Mouse (Mus musculus) CH12.LX (cell line): Measurements from ENCODE around the gene Lmnb2. TPM values are rescaled to one million over a fixed set of nuclear protein-coding genes. Genes with fewer than 3 reads are reported as not detected.

Experiments
- DNase-seq: peaks from one replicate; pipeline ENCODE4 v3.0.0-alpha.2; 2013; ENCODE audit errors: extremely low read depth
- H3K27ac ChIP-seq: 2 replicates; pipeline ENCODE4 v1.5.1; 2012; ENCODE audit warnings: low read depth, mild to moderate bottlenecking, control low read depth, moderate library complexity; ENCODE audit not compliant: insufficient read depth
- H3K27me3 ChIP-seq: replicated peaks from 2 replicates; pipeline ENCODE3; 2012; ENCODE audit warnings: inconsistent platforms
- H3K36me3 ChIP-seq, 2 experiments: replicated peaks in 1 of 2; 2 replicates each; pipeline versions ENCODE3 to v1.6.1; 2012; ENCODE audit warnings: inconsistent platforms in 1 of 2, low read length in 1 of 2, mild to moderate bottlenecking in 1 of 2, mixed read lengths in 1 of 2, moderate library complexity in 1 of 2; ENCODE audit not compliant: control insufficient read depth in 1 of 2, insufficient read depth in 1 of 2
- H3K4me1 ChIP-seq, 2 experiments: 2 replicates each; pipeline ENCODE4 v1.6.1; 2012; ENCODE audit warnings: inconsistent platforms in 1 of 2, moderate library complexity in 1 of 2; ENCODE audit not compliant: insufficient read depth in 2 of 2, control insufficient read depth in 1 of 2
- H3K4me2 ChIP-seq: 2 replicates; pipeline ENCODE4 v1.6.1; 2012; ENCODE audit warnings: low read depth, mild to moderate bottlenecking, control low read depth; ENCODE audit not compliant: poor library complexity, insufficient read depth, severe bottlenecking
- H3K4me3 ChIP-seq, 3 experiments: fragments of 150-350 bp in 1 of 3; sonication (generic) in 1 of 3; replicated peaks in 1 of 3; 2 replicates each; pipeline versions ENCODE3 to v1.5.1; 2011 to 2012; ENCODE audit warnings: low read depth in 2 of 3, low read length in 2 of 3, mild to moderate bottlenecking in 2 of 3, moderate library complexity in 2 of 3, control low read depth in 1 of 3, improper control_type of control experiment in 1 of 3, inconsistent platforms in 1 of 3, mixed read lengths in 1 of 3; ENCODE audit not compliant: poor library complexity in 1 of 3
- H3K79me2 ChIP-seq: replicated peaks from 2 replicates; pipeline ENCODE4 v1.6.1; 2012; ENCODE audit warnings: mild to moderate bottlenecking, moderate library complexity; ENCODE audit not compliant: control insufficient read depth, poor library complexity, insufficient read depth, severe bottlenecking; ENCODE audit errors: extremely low read depth
- H3K9ac ChIP-seq: 2 replicates; pipeline ENCODE4 v1.6.1; 2012; ENCODE audit warnings: low read depth, mild to moderate bottlenecking, control low read depth, moderate library complexity; ENCODE audit not compliant: insufficient read depth
- H3K9me3 ChIP-seq: replicated peaks from 2 replicates; pipeline ENCODE3; 2012; ENCODE audit warnings: low read length, inconsistent platforms, mixed read lengths
- BHLHE40 ChIP-seq: IDR thresholded peaks from 2 replicates; pipeline ENCODE4 v1.6.1; 2011; ENCODE audit warnings: mild to moderate bottlenecking, low read depth, low read length, improper control_type of control experiment
- CHD1 ChIP-seq: IDR thresholded peaks from 2 replicates; pipeline ENCODE4 v1.6.1; 2012; ENCODE audit warnings: low read depth, low read length, improper control_type of control experiment, inconsistent platforms
- CHD2 ChIP-seq: IDR thresholded peaks from 2 replicates; pipeline ENCODE4 v1.6.1; 2011; ENCODE audit warnings: low read length, improper control_type of control experiment
- CTCF ChIP-seq, 2 experiments: IDR thresholded peaks in 1 of 2; conservative IDR thresholded peaks in 1 of 2; 2 replicates each; pipeline ENCODE4 v1.5.1; 2011 to 2012; ENCODE audit warnings: low read depth in 2 of 2, low read length in 2 of 2, improper control_type of control experiment in 1 of 2, inconsistent platforms in 1 of 2, mild to moderate bottlenecking in 1 of 2, moderate library complexity in 1 of 2
- E2F4 ChIP-seq: IDR thresholded peaks from 2 replicates; pipeline ENCODE4 v1.6.1; 2011; ENCODE audit warnings: low read depth, low read length, improper control_type of control experiment; ENCODE audit not compliant: insufficient replicate concordance
- ELF1 ChIP-seq: IDR thresholded peaks from 2 replicates; pipeline ENCODE4 v1.6.1; 2014; ENCODE audit warnings: low read depth, mild to moderate bottlenecking, inconsistent platforms, low read length, improper control_type of control experiment
- EP300 ChIP-seq: IDR thresholded peaks from 2 replicates; pipeline ENCODE4 v1.6.1; 2011; ENCODE audit warnings: low read length, improper control_type of control experiment
- GABPA ChIP-seq: IDR thresholded peaks from 2 replicates; pipeline ENCODE4 v1.6.1; 2012; ENCODE audit warnings: low read depth, low read length, improper control_type of control experiment, inconsistent platforms; ENCODE audit not compliant: insufficient replicate concordance
- IRF4 ChIP-seq: IDR thresholded peaks from 2 replicates; pipeline ENCODE4 v1.6.1; 2014; ENCODE audit warnings: low read depth, mild to moderate bottlenecking, inconsistent platforms, low read length, improper control_type of control experiment
- JUN ChIP-seq: IDR thresholded peaks from 2 replicates; pipeline ENCODE4 v1.6.1; 2011; ENCODE audit warnings: low read depth, mild to moderate bottlenecking, low read length, improper control_type of control experiment, moderate library complexity; ENCODE audit not compliant: insufficient read depth
- JUND ChIP-seq: conservative IDR thresholded peaks from 2 replicates; pipeline ENCODE4 v1.6.1; 2011; ENCODE audit warnings: low read depth, low read length, improper control_type of control experiment
- MAFK ChIP-seq: IDR thresholded peaks from 2 replicates; pipeline ENCODE4 v1.6.1; 2011; ENCODE audit warnings: low read length, improper control_type of control experiment; ENCODE audit not compliant: insufficient replicate concordance
- MAX ChIP-seq: IDR thresholded peaks from 2 replicates; pipeline ENCODE4 v1.6.1; 2011; ENCODE audit warnings: low read length, improper control_type of control experiment
- MAZ ChIP-seq: IDR thresholded peaks from 2 replicates; pipeline ENCODE4 v1.6.1; 2012; ENCODE audit warnings: low read depth, mild to moderate bottlenecking, inconsistent platforms, low read length, improper control_type of control experiment, moderate library complexity
- MXI1 ChIP-seq: IDR thresholded peaks from 2 replicates; pipeline ENCODE4 v1.6.1; 2011; ENCODE audit warnings: mild to moderate bottlenecking, low read depth, low read length, improper control_type of control experiment
- MYC ChIP-seq: IDR thresholded peaks from 2 replicates; pipeline ENCODE4 v1.6.1; 2011; ENCODE audit warnings: low read depth, mild to moderate bottlenecking, improper control_type of control experiment, low read length
- NELFE ChIP-seq: IDR thresholded peaks from 2 replicates; pipeline ENCODE4 v1.6.1; 2011; ENCODE audit warnings: low read depth, low read length, improper control_type of control experiment
- POLR2A ChIP-seq: IDR thresholded peaks from 2 replicates; pipeline ENCODE4 v1.6.1; 2011; ENCODE audit warnings: low read depth, mild to moderate bottlenecking, improper control_type of control experiment, low read length
- POLR2AphosphoS2 ChIP-seq: IDR thresholded peaks from 2 replicates; pipeline ENCODE4 v1.6.1; 2011; ENCODE audit warnings: low read depth, low read length, improper control_type of control experiment
- RCOR1 ChIP-seq: conservative IDR thresholded peaks from 2 replicates; pipeline ENCODE4 v1.6.1; 2012; ENCODE audit warnings: low read depth, mild to moderate bottlenecking, inconsistent platforms, low read length, improper control_type of control experiment
- SIN3A ChIP-seq: IDR thresholded peaks from 2 replicates; pipeline ENCODE4 v1.6.1; 2012; ENCODE audit warnings: low read length, improper control_type of control experiment, inconsistent platforms
- TBP ChIP-seq: conservative IDR thresholded peaks from 2 replicates; pipeline ENCODE4 v1.6.1; 2011; ENCODE audit warnings: low read depth, low read length, improper control_type of control experiment
- TCF12 ChIP-seq: IDR thresholded peaks from 2 replicates; pipeline ENCODE4 v1.6.1; 2014; ENCODE audit warnings: low read depth, mild to moderate bottlenecking, inconsistent platforms, low read length, improper control_type of control experiment
- UBTF ChIP-seq: IDR thresholded peaks from 2 replicates; pipeline ENCODE4 v1.6.1; 2012; ENCODE audit warnings: low read depth, mild to moderate bottlenecking, inconsistent platforms, low read length, improper control_type of control experiment, moderate library complexity
- ZC3H11A ChIP-seq: IDR thresholded peaks from 2 replicates; pipeline ENCODE4 v1.6.1; 2012; ENCODE audit warnings: low read depth, mild to moderate bottlenecking, inconsistent platforms, low read length, improper control_type of control experiment
- ZKSCAN1 ChIP-seq: IDR thresholded peaks from 2 replicates; pipeline ENCODE4 v1.6.1; 2012; ENCODE audit warnings: low read depth, inconsistent platforms, low read length, improper control_type of control experiment, borderline replicate concordance
- ZNF384 ChIP-seq: IDR thresholded peaks from 2 replicates; pipeline ENCODE4 v1.6.1; 2012; ENCODE audit warnings: low read depth, low read length, improper control_type of control experiment, inconsistent platforms
- dilution Hi-C: fragments of 300-500 bp; cut with MboI; formaldehyde crosslinking; loops from 2 replicates; pipeline ENCODE4 v1.14.3; 2020; ENCODE audit warnings: low sequenced_read_pairs; ENCODE audit not compliant: extremely low pct_unique_long_range_greater_than_20kb, extremely low pct_ligation_motif_present
- in situ Hi-C: fragments of 300-500 bp; cut with MboI; formaldehyde crosslinking; loops from 3 replicates; pipeline ENCODE4 v1.14.3; 2019; ENCODE audit warnings: low sequenced_read_pairs, low pct_ligation_motif_present, low pct_unique_long_range_greater_than_20kb, mixed read lengths
- polyA plus RNA-seq: library from polyadenylated mRNA; unstranded; fragments of >175 nt; gene quantifications from 2 replicates; pipeline ENCODE4 v1.2.1, GENCODE M21; 2012; ENCODE audit warnings: low read depth; ENCODE audit not compliant: insufficient read length
- total RNA-seq, 2 experiments: library from RNA; depleted of rRNA; stranded (reverse); fragments of 300-350 nt in 1 of 2; fragments of >200 nt in 1 of 2; gene quantifications; 2 replicates each; pipeline ENCODE4 v1.2.3; 2012 to 2014

The Lmnb2 gene
- total and polyA plus RNA-seq, 3 experiments = 20.7 to 25.8 (median 23.7) TPM

GRCm38 (mm10) chr10:80901409-80902272, 16.4 kb downstream of the Lmnb2 start:
- H3K4me1 ChIP-seq = peaks cover 8 to 21% of the 10 kb centered on the region in 2 experiments; a peak in 3 of 4 replicates
- peaks cover 46 to 85% of the 10 kb centered on the region in 2 experiments for H3K36me3 ChIP-seq
- no peak overlapping the region for H3K27ac ChIP-seq
- H3K9me3 ChIP-seq = no peaks in the 10 kb centered on the region
- H3K9ac ChIP-seq = peak overlapping the region; percentile 23
- dilution Hi-C loops (no loop called here), in situ Hi-C loops (no loop called here)
- H3K79me2 ChIP-seq = peaks cover 10% of the 10 kb centered on the region; the same call in 1 of the 2 replicates
- TF ChIP-seq MYC (no peak), GABPA (no peak), JUND (no peak), CHD1 (no peak), UBTF (no peak), IRF4 (no peak), CHD2 (no peak), SIN3A (no peak), TBP (no peak), BHLHE40 (no peak)
- no peak overlapping the region for H3K4me3 ChIP-seq
- no peak for DNase-seq
- no peak overlapping the region for H3K4me2 ChIP-seq
- H3K27me3 ChIP-seq = no peaks in the 10 kb centered on the region

- Histone ChIP-seq H3K27me3 (no peaks in the 10 kb centered on the region), H3K4me1 (peaks cover 8 to 21% of the 10 kb centered on the region in 2 experiments; a peak in 3 of 4 replicates), H3K36me3 (peaks cover 46 to 76% of the 10 kb centered on the region in 2 experiments), H3K79me2 (peaks cover 10% of the 10 kb centered on the region; the same call in 1 of the 2 replicates), H3K4me3 (peak within 1 kb of the TSS; percentile 76 to 88 (median 84)), H3K27ac (peak within 1 kb of the TSS; percentile 75), H3K9me3 (no peaks in the 10 kb centered on the region), H3K4me2 (peak within 1 kb of the TSS; percentile 78), H3K9ac (peak within 1 kb of the TSS; percentile 89)
- in situ Hi-C loops (no loop called here), dilution Hi-C loops (no loop called here)
- DNase-seq = peak; percentile 99
- peak; percentile 98 for TF ChIP-seq CHD2
- TF ChIP-seq MXI1 = peak; percentile 88
- peak; percentile 81; the same call in 1 of the 2 replicates for TF ChIP-seq SIN3A
- TF ChIP-seq NELFE = peak; percentile 89
- no peak for TF ChIP-seq MAFK
- no peak for TF ChIP-seq EP300
- TF ChIP-seq JUN = no peak
- TF ChIP-seq TCF12 = peak; percentile 66
- peak; percentile 67 for TF ChIP-seq IRF4
- TF ChIP-seq E2F4 = no peak
- peak; percentile 94 for TF ChIP-seq ZNF384
- TF ChIP-seq ZC3H11A = no peak
- no peak for TF ChIP-seq MAZ
- no peak for TF ChIP-seq UBTF
- no peak for TF ChIP-seq RCOR1
- TF ChIP-seq MAX = peak; percentile 94
- TF ChIP-seq GABPA = peak; percentile 88; the same call in 1 of the 2 replicates
- no peak for TF ChIP-seq BHLHE40
- TF ChIP-seq CTCF (conservative IDR thresholded peaks at IDR 0.05 in 1 of 2, IDR thresholded peaks at IDR 0.05 in 1 of 2; ENCODE audit: low read depth in 2 of 2, low read length in 2 of 2) = no peak
- TF ChIP-seq POLR2AphosphoS2 = peak; percentile 87
- no peak for TF ChIP-seq JUND
- TF ChIP-seq ELF1 = peak; percentile 88; the same call in 1 of the 2 replicates
- TF ChIP-seq POLR2A = peak; percentile 92
- TF ChIP-seq ZKSCAN1 = no peak
Measured at GRCm38 (mm10) chr10:80900318-80901247, 17.5 kb downstream of the Lmnb2 start, which contains the start of gene Timm13. Gene Timm13 (minus strand): TSS chr10:80900969.
